Mouse (Mus musculus) intestine, postnatal 0 days (tissue): ENCODE data around the gene Lrp4. TPM values are rescaled to one million over a fixed set of nuclear protein-coding genes. Genes with fewer than 3 reads are reported as not detected.

Experiments
- ATAC-seq: fragments of 200-750 bp; cut with Nextera tagmentation; 2 replicates; pipeline ENCODE4 v1.8.0; 2017; ENCODE audit warnings: mild to moderate bottlenecking, moderate TSS enrichment, moderate library complexity
- H3K27ac ChIP-seq: fragments of 300-500 bp; sonication (generic); 2 replicates; pipeline ENCODE4 v1.5.1; 2014; ENCODE audit warnings: mild to moderate bottlenecking, low read depth, low read length, moderate library complexity
- H3K27me3 ChIP-seq: fragments of 300-500 bp; sonication (generic); replicated peaks from 2 replicates; pipeline ENCODE4 v1.6.1; 2014; ENCODE audit warnings: low read length, mixed read lengths; ENCODE audit not compliant: control insufficient read depth, insufficient read depth
- H3K36me3 ChIP-seq: fragments of 300-500 bp; sonication (generic); 2 replicates; pipeline ENCODE4 v1.6.1; 2014; ENCODE audit warnings: mild to moderate bottlenecking, moderate library complexity; ENCODE audit not compliant: control insufficient read depth, insufficient read depth
- H3K4me1 ChIP-seq: fragments of 300-500 bp; sonication (generic); replicated peaks from 2 replicates; pipeline ENCODE4 v1.6.1; 2014; ENCODE audit warnings: antibody characterized with exemption, low read length, mixed read lengths; ENCODE audit not compliant: control insufficient read depth, insufficient read depth
- H3K4me2 ChIP-seq: fragments of 300-500 bp; sonication (generic); replicated peaks from 2 replicates; pipeline ENCODE4 v1.6.1; 2014; ENCODE audit warnings: low read depth, mild to moderate bottlenecking, moderate library complexity
- H3K4me3 ChIP-seq: fragments of 300-500 bp; sonication (generic); 2 replicates; pipeline ENCODE4 v1.5.1; 2014; ENCODE audit warnings: low read depth, low read length
- H3K9ac ChIP-seq: fragments of 300-500 bp; sonication (generic); 2 replicates; pipeline ENCODE4 v1.6.1; 2014; ENCODE audit warnings: mild to moderate bottlenecking, low read depth, low read length
- H3K9me3 ChIP-seq: fragments of 300-500 bp; sonication (generic); 2 replicates; pipeline ENCODE4 v1.6.1; 2016; ENCODE audit warnings: mixed run types; ENCODE audit not compliant: control insufficient read depth
- CTCF ChIP-seq: sonication (generic); IDR thresholded peaks from 2 replicates; pipeline ENCODE4 v1.5.1; 2016; ENCODE audit warnings: low read depth, mild to moderate bottlenecking, control low read depth, antibody characterized with exemption, moderate library complexity
- WGBS: fragments of 180-500 bp; shearing (Covaris S2); extraction: QIAGEN DNeasy Blood & Tissue Kit; methylation state at CpG from one replicate; pipeline ENCODE4 v1.1.7; 2014; 5-methylcytosine and 5-hydroxymethylcytosine counted together
- polyA plus RNA-seq: library from polyadenylated mRNA; unstranded; fragments of >200 nt; fragmentation: Nextera tagmentation; extraction: Ambion mirVana; gene quantifications from 2 replicates; pipeline ENCODE4 v1.2.1, GENCODE M21; 2015

Lrp4 gene
- polyA plus RNA-seq, 1 experiment from 2014 or later: 4.9 TPM

- no peaks in the 10 kb centered on the region for H3K36me3 ChIP-seq
- ATAC-seq: no peak
- H3K27ac ChIP-seq: no peak overlapping the region
- H3K27me3 ChIP-seq: no peaks in the 10 kb centered on the region
- H3K9me3 ChIP-seq: no peaks in the 10 kb centered on the region
- H3K4me1 ChIP-seq: peaks cover 2% of the 10 kb centered on the region; the same call in 1 of the 2 replicates
- no peak overlapping the region for H3K4me3 ChIP-seq
- no peak overlapping the region for H3K4me2 ChIP-seq
- 87% methylated on average over 5 of the region's 5 CpGs for WGBS
- no peak for TF ChIP-seq CTCF
- no peak overlapping the region for H3K9ac ChIP-seq
Measured at GRCm38 (mm10) chr2:91437116-91437815, 20.0 kb upstream of the Lrp4 start.

- no peak for ATAC-seq
- 88% methylated on average over 10 of the region's 10 CpGs for WGBS
Measured at GRCm38 (mm10) chr2:91439271-91439670, 18.0 kb upstream of the Lrp4 start.

GRCm38 (mm10) chr2:91439876-91440275 lies 17.4 kb upstream of the Lrp4 start:
- H3K4me1 ChIP-seq: peaks cover 4% of the 10 kb centered on the region; the same call in 1 of the 2 replicates
- no peak for ATAC-seq
- H3K9me3 ChIP-seq: no peaks in the 10 kb centered on the region
- H3K9ac ChIP-seq: no peak overlapping the region
- TF ChIP-seq CTCF: no peak
- H3K27me3 ChIP-seq: no peaks in the 10 kb centered on the region
- 74% methylated on average over 1 of the region's 1 CpGs for WGBS
- H3K36me3 ChIP-seq: no peaks in the 10 kb centered on the region
- H3K4me2 ChIP-seq: no peak overlapping the region
- H3K27ac ChIP-seq: no peak overlapping the region
- no peak overlapping the region for H3K4me3 ChIP-seq

More at GRCm38 (mm10) chr2:91439271-91439670, 18.0 kb upstream of the Lrp4 start:
- no peak for TF ChIP-seq CTCF
- Histone ChIP-seq H3K27me3 (no peaks in the 10 kb centered on the region), H3K4me2 (no peak overlapping the region), H3K4me3 (no peak overlapping the region), H3K36me3 (no peaks in the 10 kb centered on the region), H3K9ac (no peak overlapping the region), H3K4me1 (peaks cover 4% of the 10 kb centered on the region; the same call in 1 of the 2 replicates), H3K27ac (no peak overlapping the region), H3K9me3 (no peaks in the 10 kb centered on the region)

GRCm38 (mm10) chr2:91440686-91441085 lies 16.6 kb upstream of the Lrp4 start:
- H3K9me3 ChIP-seq: no peaks in the 10 kb centered on the region
- H3K36me3 ChIP-seq: no peaks in the 10 kb centered on the region
- ATAC-seq: no peak
- no peak overlapping the region for H3K27ac ChIP-seq
- no peaks in the 10 kb centered on the region for H3K27me3 ChIP-seq
- TF ChIP-seq CTCF: no peak
- no peak overlapping the region for H3K9ac ChIP-seq
- peaks cover 4% of the 10 kb centered on the region; the same call in 1 of the 2 replicates for H3K4me1 ChIP-seq
- no peak overlapping the region for H3K4me3 ChIP-seq
- WGBS: 57% methylated on average over 5 of the region's 5 CpGs
- no peak overlapping the region for H3K4me2 ChIP-seq

GRCm38 (mm10) chr2:91441715-91442114 lies 15.6 kb upstream of the Lrp4 start:
- WGBS: 38% methylated on average over 2 of the region's 2 CpGs
- Histone ChIP-seq H3K27me3 (no peaks in the 10 kb centered on the region), H3K36me3 (no peaks in the 10 kb centered on the region), H3K4me2 (no peak overlapping the region), H3K4me3 (no peak overlapping the region), H3K27ac (no peak overlapping the region), H3K4me1 (peaks cover 4% of the 10 kb centered on the region; the same call in 1 of the 2 replicates), H3K9me3 (no peaks in the 10 kb centered on the region), H3K9ac (no peak overlapping the region)
- 0 out of 2 replicates have a peak, but pooled peaks have one; percentile 26 for ATAC-seq
- no peak for TF ChIP-seq CTCF

GRCm38 (mm10) chr2:91442241-91442640 lies 15.1 kb upstream of the Lrp4 start:
- no peak overlapping the region for H3K4me2 ChIP-seq
- no peaks in the 10 kb centered on the region for H3K36me3 ChIP-seq
- no peaks in the 10 kb centered on the region for H3K9me3 ChIP-seq
- no peak for TF ChIP-seq CTCF
- no peak overlapping the region for H3K9ac ChIP-seq
- ATAC-seq: no peak
- H3K4me1 ChIP-seq: peaks cover 4% of the 10 kb centered on the region; the same call in 1 of the 2 replicates
- H3K4me3 ChIP-seq: no peak overlapping the region
- no peaks in the 10 kb centered on the region for H3K27me3 ChIP-seq
- WGBS: 46% methylated on average over 1 of the region's 1 CpGs
- no peak overlapping the region for H3K27ac ChIP-seq
